Mouse (Mus musculus) heart, adult 2 months (tissue): ENCODE measurements around the gene Efcc1.

Experiments used
- EP300 ChIP-seq: fragments of 200-500 bp; IDR thresholded peaks from 2 replicates; pipeline ENCODE4 v1.6.1; 2011; ENCODE audit warnings: low read depth, low read length, control low read depth; ENCODE audit not compliant: insufficient read depth
- POLR2A ChIP-seq: fragments of 200-500 bp; IDR thresholded peaks from 2 replicates; pipeline ENCODE4 v1.6.1; 2011; ENCODE audit warnings: mild to moderate bottlenecking, low read depth, low read length, control low read depth; ENCODE audit not compliant: insufficient read depth

GRCm38 (mm10) chr6:87802462-87802861 is 71.8 kb downstream of the Efcc1 start:
- TF ChIP-seq EP300 (no peak), POLR2A (no peak)
